Mouse (Mus musculus) forebrain, embryonic 10.5 days (tissue): ENCODE measurements around the gene Ccdc162. TPM values are rescaled to one million over a fixed set of nuclear protein-coding genes. Genes with fewer than 3 reads are reported as not detected.
"Not testable (repeated sequence)": the region's sequence is repeated elsewhere in the genome, so short reads cannot be mapped to it uniquely, and the experiment has no call there.

Source experiments
- DNase-seq: peaks from one replicate; pipeline ENCODE4 v3.0.0-alpha.2; 2017; ENCODE audit warnings: low spot score; ENCODE audit errors: extremely low spot score
- H3K27ac ChIP-seq: fragments of 300-500 bp; sonication (generic); 2 replicates; pipeline ENCODE4 v1.5.1; 2016; ENCODE audit warnings: mild to moderate bottlenecking
- H3K27me3 ChIP-seq: fragments of 300-500 bp; sonication (generic); 2 replicates; pipeline ENCODE4 v1.6.1; 2016; ENCODE audit warnings: mild to moderate bottlenecking; ENCODE audit not compliant: poor library complexity, severe bottlenecking
- H3K36me3 ChIP-seq: fragments of 300-500 bp; sonication (generic); replicated peaks from 2 replicates; pipeline ENCODE4 v1.6.1; 2016; ENCODE audit warnings: mild to moderate bottlenecking, moderate library complexity
- H3K4me1 ChIP-seq: fragments of 300-500 bp; sonication (generic); 2 replicates; pipeline ENCODE4 v1.6.1; 2016
- H3K4me3 ChIP-seq: fragments of 300-500 bp; sonication (generic); 2 replicates; pipeline ENCODE4 v1.5.1; 2016; ENCODE audit warnings: mild to moderate bottlenecking, moderate library complexity
- H3K9me3 ChIP-seq: fragments of 300-500 bp; sonication (generic); 2 replicates; pipeline ENCODE4 v1.6.1; 2016; ENCODE audit warnings: mild to moderate bottlenecking, moderate library complexity
- WGBS: fragments of 180-500 bp; shearing (Covaris S2); methylation state at CpG from one replicate; pipeline ENCODE4 v1.1.7; 2016; 5-methylcytosine and 5-hydroxymethylcytosine counted together
- polyA plus RNA-seq: library from polyadenylated mRNA; unstranded; fragments of >200 nt; fragmentation: Nextera tagmentation; extraction: Ambion mirVana; gene quantifications from 2 replicates; pipeline ENCODE4 v1.2.1, GENCODE M21; 2016

Ccdc162 gene
- polyA plus RNA-seq, 1 experiment from 2014 or later, result 0.68 TPM

GRCm38 (mm10) chr10:41689941-41690887 is 26.2 kb downstream of the Ccdc162 start:
- peaks cover 11% of the 10 kb centered on the region for H3K27me3 ChIP-seq
- peak overlapping the region; percentile 59 for H3K4me3 ChIP-seq
- peak overlapping the region; percentile 75 for H3K27ac ChIP-seq
- peak; percentile 69 for DNase-seq
- peaks cover 13% of the 10 kb centered on the region; the same call in 1 of the 2 replicates for H3K9me3 ChIP-seq
- H3K4me1 ChIP-seq, result peaks cover 23% of the 10 kb centered on the region
- no peaks in the 10 kb centered on the region for H3K36me3 ChIP-seq
- WGBS, result 19% methylated on average over 24 of the region's 24 CpGs

GRCm38 (mm10) chr10:41684548-41684996 is 31.9 kb downstream of the Ccdc162 start:
- H3K9me3 ChIP-seq, result peaks cover 13% of the 10 kb centered on the region; the same call in 1 of the 2 replicates
- H3K27ac ChIP-seq, result no peak overlapping the region
- peaks cover 27% of the 10 kb centered on the region for H3K27me3 ChIP-seq
- 7% methylated on average over 21 of the region's 21 CpGs for WGBS
- DNase-seq, result no peak
- H3K36me3 ChIP-seq, result no peaks in the 10 kb centered on the region
- peaks cover 11% of the 10 kb centered on the region for H3K4me1 ChIP-seq
- H3K4me3 ChIP-seq, result peak overlapping the region; percentile 24

- Histone ChIP-seq H3K36me3 (no peaks in the 10 kb centered on the region), H3K9me3 (peaks cover 13% of the 10 kb centered on the region; the same call in 1 of the 2 replicates), H3K4me3 (no peak overlapping the region), H3K27ac (no peak overlapping the region), H3K27me3 (peaks cover 27% of the 10 kb centered on the region), H3K4me1 (peaks cover 22% of the 10 kb centered on the region)
- peak; percentile 81 for DNase-seq
- 48% methylated on average over 16 of the region's 16 CpGs for WGBS
Measured at GRCm38 (mm10) chr10:41682546-41683393, 33.7 kb downstream of the Ccdc162 start.

- H3K9me3 ChIP-seq, result no peaks in the 10 kb centered on the region
- peak; percentile 72 for DNase-seq
- H3K27me3 ChIP-seq, result peaks cover 8% of the 10 kb centered on the region
- H3K36me3 ChIP-seq, result no peaks in the 10 kb centered on the region
- peak overlapping the region; percentile 28 for H3K4me3 ChIP-seq
- 28% methylated on average over 18 of the region's 18 CpGs for WGBS
- peak overlapping the region; percentile 73 for H3K27ac ChIP-seq
- H3K4me1 ChIP-seq, result peaks cover 18% of the 10 kb centered on the region
Measured at GRCm38 (mm10) chr10:41678746-41679360, 37.6 kb downstream of the Ccdc162 start.

GRCm38 (mm10) chr10:41677396-41677795 is 39.0 kb downstream of the Ccdc162 start:
- no peaks in the 10 kb centered on the region for H3K27me3 ChIP-seq
- H3K4me3 ChIP-seq, result no peak overlapping the region
- WGBS, result 74% methylated on average over 8 of the region's 8 CpGs
- no peaks in the 10 kb centered on the region for H3K9me3 ChIP-seq
- peaks cover 15% of the 10 kb centered on the region for H3K4me1 ChIP-seq
- DNase-seq, result no peak
- no peak overlapping the region for H3K27ac ChIP-seq
- no peaks in the 10 kb centered on the region for H3K36me3 ChIP-seq

GRCm38 (mm10) chr10:41676661-41677061 is 39.8 kb downstream of the Ccdc162 start:
- Histone ChIP-seq H3K4me3 (no peak overlapping the region), H3K27ac (no peak overlapping the region), H3K9me3 (no peaks in the 10 kb centered on the region), H3K27me3 (no peaks in the 10 kb centered on the region), H3K4me1 (peaks cover 15% of the 10 kb centered on the region), H3K36me3 (no peaks in the 10 kb centered on the region)
- WGBS, result 81% methylated on average over 6 of the region's 6 CpGs
- DNase-seq, result no peak

- no peak for DNase-seq
- H3K9me3 ChIP-seq, result no peaks in the 10 kb centered on the region
- no peak overlapping the region for H3K27ac ChIP-seq
- H3K4me1 ChIP-seq, result peaks cover 15% of the 10 kb centered on the region
- H3K4me3 ChIP-seq, result no peak overlapping the region
- H3K27me3 ChIP-seq, result no peaks in the 10 kb centered on the region
- WGBS, result 89% methylated on average over 6 of the region's 6 CpGs
- H3K36me3 ChIP-seq, result no peaks in the 10 kb centered on the region
Measured at GRCm38 (mm10) chr10:41675842-41676571, 40.4 kb downstream of the Ccdc162 start.

GRCm38 (mm10) chr10:41675243-41675642 is 41.2 kb downstream of the Ccdc162 start:
- no peaks in the 10 kb centered on the region for H3K36me3 ChIP-seq
- H3K27me3 ChIP-seq, result no peaks in the 10 kb centered on the region
- H3K4me3 ChIP-seq, result no peak overlapping the region
- no peaks in the 10 kb centered on the region for H3K9me3 ChIP-seq
- H3K4me1 ChIP-seq, result peaks cover 15% of the 10 kb centered on the region
- 89% methylated on average over 6 of the region's 6 CpGs for WGBS
- H3K27ac ChIP-seq, result no peak overlapping the region
- DNase-seq, result no peak

- Histone ChIP-seq H3K27ac (no peak overlapping the region), H3K27me3 (no peaks in the 10 kb centered on the region), H3K4me1 (peaks cover 15% of the 10 kb centered on the region), H3K4me3 (no peak overlapping the region), H3K9me3 (no peaks in the 10 kb centered on the region), H3K36me3 (no peaks in the 10 kb centered on the region)
- 85% methylated on average over 3 of the region's 3 CpGs for WGBS
- DNase-seq, result no peak
Measured at GRCm38 (mm10) chr10:41674362-41674761, 42.1 kb downstream of the Ccdc162 start.

GRCm38 (mm10) chr10:41670196-41670595 is 46.2 kb downstream of the Ccdc162 start:
- 86% methylated on average over 5 of the region's 5 CpGs for WGBS
- Histone ChIP-seq H3K36me3 (no peaks in the 10 kb centered on the region), H3K27me3 (no peaks in the 10 kb centered on the region), H3K4me3 (no peak overlapping the region), H3K9me3 (no peaks in the 10 kb centered on the region), H3K4me1 (no peaks in the 10 kb centered on the region), H3K27ac (no peak overlapping the region)
- DNase-seq, result no peak

- DNase-seq, result no peak
- no peaks in the 10 kb centered on the region for H3K4me1 ChIP-seq
- H3K36me3 ChIP-seq, result no peaks in the 10 kb centered on the region
- H3K27ac ChIP-seq, result no peak overlapping the region
- 72% methylated on average over 1 of the region's 1 CpGs for WGBS
- H3K4me3 ChIP-seq, result no peak overlapping the region
- no peaks in the 10 kb centered on the region for H3K27me3 ChIP-seq
- H3K9me3 ChIP-seq, result no peaks in the 10 kb centered on the region
Measured at GRCm38 (mm10) chr10:41665498-41665897, 50.9 kb downstream of the Ccdc162 start.

GRCm38 (mm10) chr10:41659671-41660070 is 56.8 kb downstream of the Ccdc162 start:
- 94% methylated on average over 6 of the region's 6 CpGs for WGBS

More at GRCm38 (mm10) chr10:41659671-41660070, 56.8 kb downstream of the Ccdc162 start:
- not testable (repeated sequence) for H3K36me3 ChIP-seq, H3K4me1 ChIP-seq, H3K4me3 ChIP-seq, H3K9me3 ChIP-seq, H3K27me3 ChIP-seq, H3K27ac ChIP-seq, DNase-seq
